Mouse (Mus musculus) myocyte (in vitro differentiated cells): ENCODE data around the gene Maco1.

Source experiments
- E2F4 ChIP-seq: IDR thresholded peaks from one replicate; pipeline ENCODE4 v1.6.1; 2011; ENCODE audit warnings: mild to moderate bottlenecking, control low read depth, moderate library complexity; ENCODE audit not compliant: insufficient read depth
- MAX ChIP-seq: IDR thresholded peaks from one replicate; pipeline ENCODE4 v1.6.1; 2011; ENCODE audit warnings: low read depth, mild to moderate bottlenecking, control low read depth
- POLR2A ChIP-seq: IDR thresholded peaks from one replicate; pipeline ENCODE4 v1.6.1; 2011; ENCODE audit warnings: low read depth, mild to moderate bottlenecking, control low read depth, moderate library complexity; ENCODE audit not compliant: insufficient read length
- POLR2AphosphoS2 ChIP-seq: IDR thresholded peaks from one replicate; pipeline ENCODE4 v1.6.1; 2011; ENCODE audit warnings: low read depth, control low read depth; ENCODE audit not compliant: insufficient read length
- SRF ChIP-seq: IDR thresholded peaks from one replicate; pipeline ENCODE4 v1.6.1; 2011; ENCODE audit warnings: low read depth; ENCODE audit not compliant: control insufficient read depth, insufficient read length
- USF1 ChIP-seq: IDR thresholded peaks from one replicate; pipeline ENCODE4 v1.6.1; 2011; ENCODE audit warnings: low read depth, mild to moderate bottlenecking, control low read depth, moderate library complexity

DNA sequence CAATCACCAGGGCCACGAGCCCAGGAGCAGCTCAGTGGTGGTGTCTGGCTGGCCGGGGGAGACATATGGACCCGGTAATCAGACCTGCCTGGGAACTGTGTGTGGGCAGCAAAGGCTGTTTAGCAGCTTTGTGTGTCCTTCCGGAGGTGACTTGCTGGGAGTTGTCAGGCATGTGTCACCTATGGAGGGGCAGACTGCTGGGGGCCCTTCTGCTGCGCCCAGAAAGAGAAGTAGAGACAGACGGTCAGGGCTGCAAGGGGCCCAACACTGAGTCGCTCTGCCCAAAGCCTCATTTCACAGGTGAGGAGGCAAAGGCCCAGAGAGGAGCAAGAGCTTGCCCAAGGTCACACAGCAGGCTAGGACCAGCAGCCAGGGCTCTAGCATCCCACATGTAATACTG lies 83.3 kb downstream of the Maco1 start:
- TF ChIP-seq POLR2A (no peak), MAX (no peak), POLR2AphosphoS2 (no peak), USF1 (no peak), E2F4 (no peak), SRF (no peak)
